Mouse (Mus musculus): ENCODE data around the gene Tmem260.

DNA sequence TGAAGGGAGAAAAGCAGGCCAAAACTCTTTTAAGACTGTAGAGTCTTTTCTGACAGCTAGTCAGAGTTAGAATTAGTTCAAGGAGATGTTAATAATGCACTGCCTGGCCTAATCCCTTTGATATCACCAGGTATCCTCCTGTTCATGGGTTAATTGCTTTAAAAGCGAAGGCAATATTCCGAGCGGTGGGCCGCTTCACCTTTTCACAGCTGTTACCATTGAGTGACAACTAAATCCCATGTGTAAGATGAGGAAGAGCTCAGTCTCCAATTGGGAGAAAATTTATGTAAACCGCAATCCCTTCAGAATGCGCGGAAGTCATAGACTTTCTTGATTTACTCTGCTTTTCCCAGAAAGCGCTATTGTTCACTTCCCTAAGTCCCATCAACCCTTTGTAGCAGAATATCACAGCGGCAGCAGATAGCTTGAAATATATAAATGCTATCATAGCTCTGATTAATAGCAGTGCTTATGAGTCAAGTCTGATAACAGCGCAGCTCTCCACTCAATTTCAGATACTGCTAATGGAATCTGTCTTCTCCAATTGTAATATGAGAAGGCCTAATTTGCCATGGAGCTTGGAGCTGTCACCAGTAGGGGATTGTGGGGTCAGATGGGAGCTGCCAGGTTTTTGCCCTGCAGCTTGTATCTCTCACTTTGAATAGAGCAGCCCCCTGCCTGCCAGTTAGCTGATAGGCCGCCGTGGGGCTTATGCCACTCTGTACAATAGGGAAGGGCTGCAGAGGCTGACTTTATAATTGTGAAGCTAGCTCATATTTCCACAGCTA lies 10.6 kb downstream of the Tmem260 start:
- no peak for TF ChIP-seq POLR2A (IDR thresholded peaks at IDR 0.05; ENCODE audit: control insufficient read depth, low read depth, low read length)
- TF ChIP-seq CTCF (IDR thresholded peaks at IDR 0.05; ENCODE audit: control insufficient read depth, insufficient read depth, insufficient replicate concordance, low read depth, low read length): no peak
